23 mouse cellular contexts compared by ENCODE assay signal in genomic region chr4:129065688-129066236, GRCm38 (mm10). TPM values are rescaled to one million over a fixed set of nuclear protein-coding genes. Genes with fewer than 3 reads are reported as not detected.
"Had no signal": no experiment of that assay in that cellular context is flagged by ENCODE, and none has a peak within 500 bp of the region (broad histone marks: within the 10 kb centered on the region; RNA-seq: fewer than 3 reads in every experiment).

No protein-coding gene starts in this region.

- H3K27me3 ChIP-seq: liver, embryonic 13.5 days; midbrain, embryonic 15.5 days; neural tube, embryonic 12.5 days; stomach, embryonic 15.5 days had no signal

- H3K9me3 ChIP-seq: limb, embryonic 10.5 days; liver, embryonic 13.5 days; midbrain, embryonic 15.5 days; neural tube, embryonic 12.5 days; stomach, embryonic 15.5 days had no signal

- H3K4me1 ChIP-seq: limb, embryonic 10.5 days; neural tube, embryonic 12.5 days had no signal

- H3K4me3 ChIP-seq: limb, embryonic 10.5 days; liver, embryonic 13.5 days; midbrain, embryonic 15.5 days; neural tube, embryonic 12.5 days; stomach, embryonic 15.5 days had no signal

- H3K9ac ChIP-seq: liver, embryonic 13.5 days; midbrain, embryonic 15.5 days; neural tube, embryonic 12.5 days; stomach, embryonic 15.5 days had no signal

- DNase-seq: kidney, adult 11 months; kidney, adult 9 months; kidney, postnatal 36 days; layer of hippocampus, adult 9-11 months; layer of hippocampus, postnatal 36 days; liver, embryonic 13.5 days; lung, adult 2 months; lung, postnatal 36 days; retina, postnatal 1 day; right cerebral cortex, postnatal 4 days; spleen, adult 18-20 months; thymus, adult 2 months; thymus, postnatal 25 days had no signal

- ATAC-seq: lung, postnatal 0 days; midbrain, embryonic 15.5 days had no signal

- H3K27ac ChIP-seq: kidney, postnatal 0 days; limb, embryonic 10.5 days; liver, embryonic 13.5 days; midbrain, embryonic 15.5 days; neural tube, embryonic 12.5 days; stomach, embryonic 15.5 days had no signal

- H3K36me3 ChIP-seq: limb, embryonic 10.5 days; liver, embryonic 13.5 days; midbrain, embryonic 15.5 days; neural tube, embryonic 12.5 days; stomach, embryonic 15.5 days had no signal

- H3K4me2 ChIP-seq: liver, embryonic 13.5 days; midbrain, embryonic 15.5 days; neural tube, embryonic 12.5 days; stomach, embryonic 15.5 days had no signal

RNA-seq across cellular contexts. Expression of gene Tmem54, which starts 39.6 kb away (rescaled TPM):
- total RNA-seq: layer of hippocampus, adult 18-20 months; layer of hippocampus, postnatal 36 days; left cerebral cortex, adult 8-10 months; monocyte, adult 5-6 weeks; neutrophil, adult 5-6 weeks had no signal
- polyA plus RNA-seq: midbrain, embryonic 15.5 days had no signal

RNA-seq across cellular contexts. Expression of gene Hpca, which starts 56.1 kb away (rescaled TPM):
- total RNA-seq: monocyte, adult 5-6 weeks; neutrophil, adult 5-6 weeks had no signal
- polyA plus RNA-seq: lung, adult 2 months had no signal
